Mouse (Mus musculus): ENCODE measurements around the gene Fry. TPM values are rescaled to one million over a fixed set of nuclear protein-coding genes. Genes with fewer than 3 reads are reported as not detected.
A peak's percentile ranks its signal among the peaks of the same experiment; 100 is the strongest.

Gene Fry
- polyA plus RNA-seq, 1 experiment from 2014 or later, result 15.2 TPM

DNA sequence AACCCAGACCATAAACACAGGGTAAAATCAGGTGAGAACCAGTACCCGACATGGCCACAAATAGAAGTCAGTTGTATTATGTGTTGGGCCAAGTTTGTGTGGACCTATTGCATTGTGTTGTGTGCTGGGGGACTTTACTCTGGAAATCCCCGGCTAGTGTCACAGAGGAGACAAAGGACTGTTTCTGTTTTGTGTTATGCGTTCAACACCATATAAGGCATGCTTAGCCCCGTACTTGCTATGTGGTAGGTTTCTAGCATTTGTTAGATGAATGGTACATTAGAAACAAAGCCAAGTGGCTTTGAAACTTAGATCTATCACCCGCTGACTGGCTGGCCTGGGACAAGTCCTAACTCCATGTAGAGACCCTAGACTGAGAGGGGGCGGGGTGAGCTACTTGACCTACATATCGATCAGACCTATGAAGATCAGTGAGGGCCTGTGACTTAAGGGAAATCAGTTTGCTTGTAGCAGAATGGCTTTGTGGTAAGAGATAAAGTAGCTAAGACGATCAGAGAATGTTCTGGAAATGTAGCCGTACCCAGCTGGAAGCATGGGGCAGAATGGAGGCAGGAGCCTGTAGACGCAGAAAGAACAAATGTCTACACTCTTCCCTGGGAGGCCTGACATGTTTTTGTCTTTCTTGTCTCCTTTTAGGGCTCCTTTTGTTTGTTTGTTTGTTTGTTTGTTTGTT lies 105.2 kb downstream of the Fry start:
- Histone ChIP-seq H3K9me3 (ENCODE audit: control insufficient read depth, low read depth, low read length) (no peaks in the 10 kb centered on the region), H3K4me1 (ENCODE audit: control insufficient read depth, insufficient read depth, low read length) (no peaks in the 10 kb centered on the region), H3K9ac (replicated peaks; ENCODE audit: low read depth, low read length) (no peak overlapping the region), H3K36me3 (ENCODE audit: control insufficient read depth, insufficient read depth, low read length) (no peaks in the 10 kb centered on the region), H3K27me3 (ENCODE audit: control insufficient read depth, insufficient read depth, low read length) (no peaks in the 10 kb centered on the region), H3K4me2 (replicated peaks; ENCODE audit: low read depth, low read length) (no peak overlapping the region), H3K4me3 (ENCODE audit: low read depth, low read length) (no peak overlapping the region), H3K27ac (ENCODE audit: low read length) (no peak overlapping the region)
- WGBS, result 87% methylated on average over 10 of the region's 10 CpGs
- no peak for ATAC-seq (ENCODE audit: insufficient number of reproducible peaks, insufficient read depth, low FRiP score, low read depth)

DNA sequence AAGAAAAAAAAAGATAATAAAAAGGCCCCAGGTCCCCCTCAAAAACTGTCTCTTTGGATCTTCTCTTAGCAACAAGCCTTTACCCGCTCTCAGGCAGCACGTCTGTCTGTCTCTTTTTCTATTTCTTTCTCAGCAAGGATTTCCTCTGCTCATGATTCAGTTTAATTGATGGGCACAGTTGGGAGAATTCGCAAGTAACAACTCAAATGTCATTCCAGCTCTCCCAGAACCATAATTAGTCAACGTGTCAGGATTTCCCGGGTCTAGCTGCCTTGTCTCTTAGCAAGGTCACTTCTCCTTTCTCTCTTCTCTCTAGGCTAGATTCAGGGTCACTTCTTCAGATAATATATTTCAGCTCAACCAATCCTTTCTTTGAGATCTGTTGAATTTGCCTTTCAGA lies 110.6 kb downstream of the Fry start:
- no peak for ATAC-seq (ENCODE audit: insufficient number of reproducible peaks, insufficient read depth, low FRiP score, low read depth)
- H3K4me2 ChIP-seq (replicated peaks; ENCODE audit: low read depth, low read length), result no peak overlapping the region
- no peaks in the 10 kb centered on the region for H3K36me3 ChIP-seq (ENCODE audit: control insufficient read depth, insufficient read depth, low read length)
- no peak overlapping the region for H3K9ac ChIP-seq (replicated peaks; ENCODE audit: low read depth, low read length)
- peaks cover 3% of the 10 kb centered on the region; the same call in 1 of the 2 replicates for H3K9me3 ChIP-seq (ENCODE audit: control insufficient read depth, low read depth, low read length)
- no peaks in the 10 kb centered on the region for H3K4me1 ChIP-seq (ENCODE audit: control insufficient read depth, insufficient read depth, low read length)
- H3K27me3 ChIP-seq (ENCODE audit: control insufficient read depth, insufficient read depth, low read length), result no peaks in the 10 kb centered on the region
- WGBS, result 53% methylated on average over 5 of the region's 5 CpGs
- no peak overlapping the region for H3K27ac ChIP-seq (ENCODE audit: low read length)
- H3K4me3 ChIP-seq (ENCODE audit: low read depth, low read length), result no peak overlapping the region

DNA sequence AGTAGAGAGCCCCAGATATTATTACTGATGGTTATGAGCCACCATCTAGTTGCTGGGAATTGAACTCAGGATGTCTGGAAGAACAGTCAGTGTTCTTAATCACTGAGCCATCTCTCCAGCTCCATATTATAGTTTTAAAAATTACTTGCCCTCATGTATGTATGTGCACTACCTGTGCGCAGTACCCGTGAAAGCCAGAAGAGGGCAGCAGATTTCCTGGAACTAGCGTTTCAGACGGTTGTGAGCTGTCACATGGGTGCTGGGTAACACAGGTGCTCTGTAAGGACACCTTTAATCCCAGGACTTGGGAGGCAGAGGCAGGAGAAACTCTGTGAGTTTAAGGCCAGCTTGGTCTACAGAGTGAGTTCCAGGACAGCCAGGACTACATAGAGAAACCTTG lies 111.3 kb downstream of the Fry start:
- Histone ChIP-seq H3K4me1 (ENCODE audit: control insufficient read depth, insufficient read depth, low read length) (no peaks in the 10 kb centered on the region), H3K27ac (ENCODE audit: low read length) (no peak overlapping the region), H3K9me3 (ENCODE audit: control insufficient read depth, low read depth, low read length) (peaks cover 3% of the 10 kb centered on the region; the same call in 1 of the 2 replicates), H3K27me3 (ENCODE audit: control insufficient read depth, insufficient read depth, low read length) (no peaks in the 10 kb centered on the region), H3K4me2 (replicated peaks; ENCODE audit: low read depth, low read length) (no peak overlapping the region), H3K36me3 (ENCODE audit: control insufficient read depth, insufficient read depth, low read length) (no peaks in the 10 kb centered on the region), H3K4me3 (ENCODE audit: low read depth, low read length) (no peak overlapping the region), H3K9ac (replicated peaks; ENCODE audit: low read depth, low read length) (no peak overlapping the region)
- 96% methylated on average over 4 of the region's 4 CpGs for WGBS
- ATAC-seq (ENCODE audit: insufficient number of reproducible peaks, insufficient read depth, low FRiP score, low read depth), result no peak

DNA sequence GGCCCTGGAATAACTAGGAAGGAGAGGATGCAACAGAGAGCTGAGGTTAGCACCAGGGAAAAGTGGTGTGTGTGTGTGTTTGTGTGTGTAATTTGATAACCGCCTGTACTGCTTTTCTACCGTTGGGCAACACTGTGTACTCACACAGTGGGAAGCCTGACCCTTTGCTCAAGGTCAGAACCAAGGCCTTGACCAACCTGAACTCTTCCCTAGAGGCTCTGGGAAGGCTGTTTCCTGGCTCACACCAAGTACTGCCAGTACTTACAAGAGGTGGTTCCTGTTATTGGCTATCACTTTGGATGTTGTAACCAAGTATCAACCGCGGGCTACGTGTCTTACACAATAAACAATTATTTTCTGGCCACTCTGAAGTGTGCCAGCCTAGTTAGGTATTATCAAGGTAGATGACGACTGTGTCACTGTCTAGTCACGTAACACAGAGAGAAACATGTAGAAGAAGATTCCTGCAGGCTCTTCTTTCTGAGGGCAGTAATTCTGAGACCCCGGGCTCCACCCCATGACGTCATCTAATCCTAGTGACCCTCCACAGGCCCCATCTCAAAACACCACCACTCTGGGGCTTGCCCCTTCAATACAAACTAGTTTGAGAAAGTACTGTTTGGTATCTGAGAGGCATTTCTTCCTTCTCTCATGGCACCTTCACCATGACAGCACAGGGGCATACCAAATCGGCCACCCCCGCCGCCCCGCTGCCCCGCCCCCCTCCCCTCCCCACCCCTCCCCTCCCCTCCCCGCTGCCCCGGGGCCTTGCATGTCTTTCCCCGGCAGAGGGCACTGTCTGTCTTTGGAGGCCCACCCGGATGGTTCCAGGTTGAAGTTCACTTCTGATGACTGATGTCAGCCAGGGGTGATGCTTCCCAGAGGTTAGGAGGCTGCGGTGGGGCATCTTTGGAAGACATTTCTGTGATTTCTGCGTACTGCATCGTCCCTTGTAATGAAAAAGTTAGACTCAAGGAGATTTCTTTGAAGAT lies 114.0 kb downstream of the Fry start:
- H3K9ac ChIP-seq (replicated peaks; ENCODE audit: low read depth, low read length), result no peak overlapping the region
- no peak overlapping the region for H3K4me2 ChIP-seq (replicated peaks; ENCODE audit: low read depth, low read length)
- no peak for ATAC-seq (ENCODE audit: insufficient number of reproducible peaks, insufficient read depth, low FRiP score, low read depth)
- H3K36me3 ChIP-seq (ENCODE audit: control insufficient read depth, insufficient read depth, low read length), result no peaks in the 10 kb centered on the region
- H3K4me1 ChIP-seq (ENCODE audit: control insufficient read depth, insufficient read depth, low read length), result no peaks in the 10 kb centered on the region
- 41% methylated on average over 17 of the region's 21 CpGs for WGBS
- peaks cover 3% of the 10 kb centered on the region; the same call in 1 of the 2 replicates for H3K9me3 ChIP-seq (ENCODE audit: control insufficient read depth, low read depth, low read length)
- no peak overlapping the region for H3K27ac ChIP-seq (ENCODE audit: low read length)
- H3K4me3 ChIP-seq (ENCODE audit: low read depth, low read length), result no peak overlapping the region
- H3K27me3 ChIP-seq (ENCODE audit: control insufficient read depth, insufficient read depth, low read length), result no peaks in the 10 kb centered on the region

DNA sequence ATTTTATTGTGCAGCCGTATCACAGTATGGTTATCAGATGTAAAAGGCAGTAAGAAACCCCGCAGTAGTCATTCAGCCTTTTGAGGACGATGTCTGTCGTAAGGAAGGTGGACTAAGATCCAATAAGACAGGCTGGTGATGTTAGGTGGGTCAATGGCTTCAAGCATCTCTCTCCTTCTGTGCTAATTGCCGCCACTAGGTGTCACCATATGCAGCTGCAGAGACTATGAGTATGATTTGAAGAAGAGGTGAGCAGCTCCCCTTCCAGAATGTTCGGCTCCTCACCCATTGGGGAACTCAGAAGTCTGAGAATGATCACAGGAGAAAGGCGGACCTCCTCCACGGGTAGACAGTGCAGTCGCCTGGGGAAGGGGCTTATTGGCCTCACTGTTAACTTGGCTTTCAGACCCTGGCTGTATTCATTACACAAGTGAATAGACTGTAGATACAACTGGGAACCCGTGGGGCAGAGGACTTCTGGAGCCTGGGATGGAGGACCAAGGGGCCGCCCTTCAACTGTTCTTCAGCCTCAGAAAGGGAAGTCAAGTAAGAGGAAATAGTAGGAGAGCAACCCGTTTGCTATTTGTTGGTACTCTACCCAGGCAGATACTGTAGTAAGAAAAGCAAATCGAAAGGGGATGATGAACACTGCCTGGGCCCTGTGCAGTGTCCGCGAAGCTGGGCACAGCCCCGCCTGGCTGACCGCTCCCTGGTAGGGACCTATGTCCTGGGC lies 114.9 kb downstream of the Fry start:
- WGBS, result 54% methylated on average over 17 of the region's 17 CpGs

DNA sequence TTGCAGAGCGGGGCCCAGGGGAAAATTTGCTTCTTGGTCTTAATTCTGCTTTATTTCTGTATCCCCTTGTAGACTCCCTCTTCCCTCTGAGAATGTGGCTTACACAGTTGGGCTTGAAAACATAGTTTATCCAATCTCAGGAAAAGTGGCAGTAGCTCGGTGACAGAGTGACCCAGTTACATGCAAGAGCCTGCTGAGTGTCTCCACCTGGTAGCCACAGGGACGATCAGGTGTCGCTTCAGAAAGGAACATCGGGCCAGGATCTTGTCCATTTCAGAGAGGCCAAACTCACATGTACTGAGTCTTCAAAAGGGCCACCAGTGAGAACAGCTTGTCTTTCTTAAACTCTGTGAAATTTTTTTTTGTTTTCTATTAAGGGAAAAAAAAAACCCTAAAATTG lies 117.5 kb downstream of the Fry start:
- H3K27me3 ChIP-seq (ENCODE audit: control insufficient read depth, insufficient read depth, low read length), result no peaks in the 10 kb centered on the region
- no peak for ATAC-seq (ENCODE audit: insufficient number of reproducible peaks, insufficient read depth, low FRiP score, low read depth)
- no peak overlapping the region for H3K27ac ChIP-seq (ENCODE audit: low read length)
- 86% methylated on average over 5 of the region's 5 CpGs for WGBS
- H3K36me3 ChIP-seq (ENCODE audit: control insufficient read depth, insufficient read depth, low read length), result no peaks in the 10 kb centered on the region
- no peak overlapping the region for H3K4me2 ChIP-seq (replicated peaks; ENCODE audit: low read depth, low read length)
- H3K4me1 ChIP-seq (ENCODE audit: control insufficient read depth, insufficient read depth, low read length), result no peaks in the 10 kb centered on the region
- H3K9me3 ChIP-seq (ENCODE audit: control insufficient read depth, low read depth, low read length), result no peaks in the 10 kb centered on the region; the same call in 1 of the 2 replicates
- no peak overlapping the region for H3K4me3 ChIP-seq (ENCODE audit: low read depth, low read length)
- no peak overlapping the region for H3K9ac ChIP-seq (replicated peaks; ENCODE audit: low read depth, low read length)

More for the DNA sequence above, 114.9 kb downstream of the Fry start:
- Histone ChIP-seq H3K4me2 (replicated peaks; ENCODE audit: low read depth, low read length) (no peak overlapping the region), H3K9me3 (ENCODE audit: control insufficient read depth, low read depth, low read length) (peaks cover 3% of the 10 kb centered on the region; the same call in 1 of the 2 replicates), H3K27ac (ENCODE audit: low read length) (no peak overlapping the region), H3K9ac (replicated peaks; ENCODE audit: low read depth, low read length) (no peak overlapping the region), H3K36me3 (ENCODE audit: control insufficient read depth, insufficient read depth, low read length) (no peaks in the 10 kb centered on the region), H3K27me3 (ENCODE audit: control insufficient read depth, insufficient read depth, low read length) (no peaks in the 10 kb centered on the region), H3K4me1 (ENCODE audit: control insufficient read depth, insufficient read depth, low read length) (no peaks in the 10 kb centered on the region), H3K4me3 (ENCODE audit: low read depth, low read length) (no peak overlapping the region)
- 0 out of 2 replicates have a peak, but pooled peaks have one; percentile 42 for ATAC-seq (ENCODE audit: insufficient number of reproducible peaks, insufficient read depth, low FRiP score, low read depth)

DNA sequence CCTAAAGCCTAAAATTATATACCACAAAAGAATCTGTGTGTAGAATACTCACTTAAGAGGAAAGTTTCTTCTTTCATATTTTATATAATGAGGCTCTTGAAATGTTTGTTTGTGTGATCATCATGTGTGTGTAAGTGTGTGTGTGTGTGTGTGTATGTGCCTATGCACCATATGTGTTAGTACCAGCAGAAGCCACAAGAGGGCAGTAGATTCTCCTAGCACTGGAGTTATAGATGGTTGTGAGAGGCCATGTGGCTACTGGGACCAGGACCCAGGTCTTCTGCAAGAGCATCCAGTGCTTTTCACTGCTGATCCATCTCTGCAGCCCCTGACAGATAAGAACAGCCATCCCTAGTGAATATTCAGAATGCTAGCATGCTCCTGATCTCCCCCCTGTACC lies 118.2 kb downstream of the Fry start:
- ATAC-seq (ENCODE audit: insufficient number of reproducible peaks, insufficient read depth, low FRiP score, low read depth), result no peak
- Histone ChIP-seq H3K4me1 (ENCODE audit: control insufficient read depth, insufficient read depth, low read length) (no peaks in the 10 kb centered on the region), H3K9me3 (ENCODE audit: control insufficient read depth, low read depth, low read length) (no peaks in the 10 kb centered on the region; the same call in 1 of the 2 replicates), H3K36me3 (ENCODE audit: control insufficient read depth, insufficient read depth, low read length) (no peaks in the 10 kb centered on the region), H3K4me2 (replicated peaks; ENCODE audit: low read depth, low read length) (no peak overlapping the region), H3K9ac (replicated peaks; ENCODE audit: low read depth, low read length) (no peak overlapping the region), H3K4me3 (ENCODE audit: low read depth, low read length) (no peak overlapping the region), H3K27me3 (ENCODE audit: control insufficient read depth, insufficient read depth, low read length) (no peaks in the 10 kb centered on the region), H3K27ac (ENCODE audit: low read length) (no peak overlapping the region)

DNA sequence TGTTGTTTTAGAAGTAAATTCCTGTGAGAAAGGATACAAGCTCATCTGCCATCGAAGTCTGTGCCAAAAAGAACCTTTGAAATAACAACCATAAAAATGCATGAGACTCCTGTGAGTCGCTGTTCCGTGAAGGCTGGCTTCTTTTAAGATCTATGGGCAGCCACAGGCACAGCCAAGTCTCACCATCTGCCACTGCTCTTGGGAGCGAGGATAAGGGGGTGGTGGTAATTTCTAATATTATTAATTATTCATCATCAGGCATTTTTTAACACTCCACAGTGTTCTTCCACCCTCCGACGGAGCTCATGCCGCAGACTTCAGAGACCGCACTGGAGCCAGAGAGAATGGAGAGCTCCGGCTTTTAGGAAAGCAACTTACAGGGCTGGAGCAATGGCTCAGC lies 123.2 kb downstream of the Fry start:
- Histone ChIP-seq H3K4me1 (ENCODE audit: control insufficient read depth, insufficient read depth, low read length) (no peaks in the 10 kb centered on the region), H3K9me3 (ENCODE audit: control insufficient read depth, low read depth, low read length) (no peaks in the 10 kb centered on the region; the same call in 1 of the 2 replicates), H3K36me3 (ENCODE audit: control insufficient read depth, insufficient read depth, low read length) (no peaks in the 10 kb centered on the region), H3K4me2 (replicated peaks; ENCODE audit: low read depth, low read length) (no peak overlapping the region), H3K9ac (replicated peaks; ENCODE audit: low read depth, low read length) (no peak overlapping the region), H3K27me3 (ENCODE audit: control insufficient read depth, insufficient read depth, low read length) (no peaks in the 10 kb centered on the region), H3K4me3 (ENCODE audit: low read depth, low read length) (no peak overlapping the region), H3K27ac (ENCODE audit: low read length) (no peak overlapping the region)
- ATAC-seq (ENCODE audit: insufficient number of reproducible peaks, insufficient read depth, low FRiP score, low read depth), result no peak
- 93% methylated on average over 9 of the region's 9 CpGs for WGBS

Data from stomach, embryonic 14.5 days (tissue).